Mouse (Mus musculus) limb, embryonic 11.5 days (tissue): ENCODE measurements around the gene Atp2a3. TPM values are rescaled to one million over a fixed set of nuclear protein-coding genes. Genes with fewer than 3 reads are reported as not detected.

Source experiments
- ATAC-seq: fragments of 200-750 bp; cut with Nextera tagmentation; 2 replicates; pipeline ENCODE4 v1.8.0; 2017; ENCODE audit warnings: low read depth; ENCODE audit not compliant: insufficient number of reproducible peaks, low FRiP score, low TSS enrichment
- DNase-seq: peaks from one replicate; pipeline ENCODE4 v3.0.0-alpha.2; 2015; ENCODE audit warnings: low spot score
- H3K27ac ChIP-seq: fragments of 300-500 bp; sonication (generic); replicated peaks from 2 replicates; pipeline ENCODE4 v1.5.1; 2014; ENCODE audit warnings: low read depth, mild to moderate bottlenecking, low read length
- H3K27me3 ChIP-seq: fragments of 300-500 bp; sonication (generic); 2 replicates; pipeline ENCODE4 v1.6.1; 2014; ENCODE audit warnings: mild to moderate bottlenecking, low read length, mixed read lengths; ENCODE audit not compliant: control insufficient read depth, insufficient read depth
- H3K36me3 ChIP-seq: fragments of 300-500 bp; sonication (generic); 2 replicates; pipeline ENCODE4 v1.6.1; 2014; ENCODE audit warnings: mild to moderate bottlenecking, low read length, moderate library complexity, mixed read lengths; ENCODE audit not compliant: control insufficient read depth, insufficient read depth
- H3K4me1 ChIP-seq: fragments of 300-500 bp; sonication (generic); 2 replicates; pipeline ENCODE4 v1.6.1; 2014; ENCODE audit warnings: low read length, mixed read lengths; ENCODE audit not compliant: control insufficient read depth, insufficient read depth
- H3K4me2 ChIP-seq: fragments of 300-500 bp; sonication (generic); 2 replicates; pipeline ENCODE4 v1.6.1; 2014; ENCODE audit warnings: low read depth, mild to moderate bottlenecking, moderate library complexity; ENCODE audit not compliant: severe bottlenecking
- H3K4me3 ChIP-seq: fragments of 300-500 bp; sonication (generic); 2 replicates; pipeline ENCODE4 v1.5.1; 2014; ENCODE audit warnings: low read depth, low read length
- H3K9ac ChIP-seq: fragments of 300-500 bp; sonication (generic); 2 replicates; pipeline ENCODE4 v1.6.1; 2014; ENCODE audit warnings: mild to moderate bottlenecking, low read length
- H3K9me3 ChIP-seq: fragments of 300-500 bp; sonication (generic); 2 replicates; pipeline ENCODE4 v1.6.1; 2016; ENCODE audit warnings: low read length; ENCODE audit not compliant: control insufficient read depth
- WGBS: fragments of 180-500 bp; shearing (Covaris S2); extraction: QIAGEN DNeasy Blood & Tissue Kit; methylation state at CpG from one replicate; pipeline ENCODE4 v1.1.7; 2014; 5-methylcytosine and 5-hydroxymethylcytosine counted together
- polyA plus RNA-seq: library from polyadenylated mRNA; unstranded; fragments of >200 nt; fragmentation: Nextera tagmentation; extraction: Ambion mirVana; gene quantifications from 2 replicates; pipeline ENCODE4 v1.2.1, GENCODE M21; 2014

Gene Atp2a3
- polyA plus RNA-seq, 1 experiment from 2014 or later: 0.97 TPM

GRCm38 (mm10) chr11:72952226-72952625 lies 8.7 kb upstream of the Atp2a3 start:
- ATAC-seq (no peak), DNase-seq (no peak)
- H3K4me3 ChIP-seq: no peak overlapping the region
- no peaks in the 10 kb centered on the region for H3K27me3 ChIP-seq
- peaks cover 2% of the 10 kb centered on the region; the same call in 1 of the 2 replicates for H3K9me3 ChIP-seq
- H3K4me1 ChIP-seq: no peaks in the 10 kb centered on the region
- no peak overlapping the region for H3K9ac ChIP-seq
- H3K36me3 ChIP-seq: no peaks in the 10 kb centered on the region
- H3K4me2 ChIP-seq: no peak overlapping the region
- H3K27ac ChIP-seq: no peak overlapping the region
- 68% methylated on average over 3 of the region's 3 CpGs for WGBS

DNA sequence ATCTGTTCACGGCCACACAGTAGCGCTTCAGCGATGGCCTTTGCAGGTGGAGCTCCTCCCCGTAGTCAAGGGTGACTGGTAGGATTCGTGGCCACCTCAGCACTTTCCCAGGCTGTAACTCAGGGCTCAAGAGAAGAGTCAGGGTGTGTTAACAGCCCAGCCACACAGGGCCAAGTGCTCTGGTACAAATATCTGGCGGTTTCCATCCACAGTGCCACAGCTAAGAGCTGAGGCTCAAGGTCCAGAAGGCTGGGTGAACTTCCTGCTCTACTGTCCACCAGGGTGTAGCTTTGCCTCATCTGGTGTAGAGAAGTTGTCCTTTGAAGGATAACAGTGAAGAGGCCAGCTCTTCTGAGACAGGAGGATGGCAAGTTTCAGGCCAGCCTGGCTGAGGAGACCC lies 8.3 kb upstream of the Atp2a3 start:
- H3K27ac ChIP-seq: no peak overlapping the region
- WGBS: 90% methylated on average over 6 of the region's 6 CpGs
- no peak overlapping the region for H3K9ac ChIP-seq

DNA sequence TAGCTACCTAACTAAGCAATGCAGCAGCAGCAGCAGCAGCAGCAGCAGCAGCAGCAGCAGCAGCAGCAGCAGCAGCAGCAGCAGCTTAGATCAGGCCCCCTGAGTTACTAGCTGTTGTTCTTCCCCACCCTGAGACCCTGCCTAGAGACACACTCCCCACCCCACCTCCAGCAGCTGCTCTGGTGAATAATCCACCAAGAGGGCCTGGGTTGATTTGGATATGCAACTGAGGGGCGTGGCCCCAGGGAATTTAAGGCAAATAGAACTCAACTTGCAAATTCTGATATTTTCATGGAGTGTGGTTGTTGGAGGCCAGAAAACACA lies 7.9 kb upstream of the Atp2a3 start:
- H3K9me3 ChIP-seq: peaks cover 2% of the 10 kb centered on the region; the same call in 1 of the 2 replicates
- no peaks in the 10 kb centered on the region for H3K36me3 ChIP-seq
- H3K9ac ChIP-seq: no peak overlapping the region
- H3K27ac ChIP-seq: no peak overlapping the region
- WGBS: 80% methylated on average over 1 of the region's 1 CpGs
- no peaks in the 10 kb centered on the region for H3K4me1 ChIP-seq
- DNase-seq (no peak), ATAC-seq (no peak)
- no peak overlapping the region for H3K4me2 ChIP-seq
- H3K4me3 ChIP-seq: no peak overlapping the region
- no peaks in the 10 kb centered on the region for H3K27me3 ChIP-seq

More for the DNA sequence above, 8.3 kb upstream of the Atp2a3 start:
- Histone ChIP-seq H3K27me3 (no peaks in the 10 kb centered on the region), H3K4me3 (no peak overlapping the region), H3K4me1 (no peaks in the 10 kb centered on the region), H3K36me3 (no peaks in the 10 kb centered on the region), H3K9me3 (peaks cover 2% of the 10 kb centered on the region; the same call in 1 of the 2 replicates), H3K4me2 (no peak overlapping the region)
- no peak for DNase-seq
- no peak for ATAC-seq

DNA sequence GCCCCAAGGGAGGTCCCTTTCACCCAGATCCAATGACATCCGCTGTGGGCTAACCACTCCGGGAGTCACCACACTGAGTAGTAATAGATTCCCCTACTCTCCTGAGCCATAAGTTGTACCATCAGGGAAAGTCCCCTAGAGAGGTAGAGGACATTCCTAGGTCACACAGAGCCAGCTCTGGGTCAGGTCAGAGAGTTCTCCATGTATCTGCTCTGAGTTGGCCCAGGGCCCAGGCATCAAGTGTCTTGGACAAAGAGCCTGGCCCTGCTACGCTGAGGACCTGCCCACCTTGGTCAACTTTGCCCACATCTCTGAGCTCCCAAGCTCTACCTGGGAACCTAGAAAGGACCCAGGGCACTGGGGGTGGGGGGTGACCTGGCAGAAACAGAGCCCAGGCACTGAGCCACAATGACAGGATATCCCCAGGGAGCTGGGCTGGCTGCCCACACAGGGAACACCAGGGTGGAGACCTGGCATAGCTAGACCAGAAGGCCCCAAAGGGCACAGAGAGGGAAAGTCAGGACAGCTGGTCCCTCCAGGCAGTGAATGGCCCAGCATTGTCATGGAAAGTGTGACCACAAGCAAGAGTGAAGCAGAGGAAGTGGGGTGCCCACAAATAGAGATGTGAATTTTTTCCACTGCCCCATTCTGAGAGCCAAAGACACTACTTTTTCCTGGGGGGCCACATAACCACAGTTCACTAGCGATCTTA lies 7.4 kb upstream of the Atp2a3 start:
- no peaks in the 10 kb centered on the region for H3K4me1 ChIP-seq
- no peaks in the 10 kb centered on the region for H3K36me3 ChIP-seq
- no peak for DNase-seq
- H3K4me2 ChIP-seq: no peak overlapping the region
- H3K9ac ChIP-seq: no peak overlapping the region
- H3K4me3 ChIP-seq: no peak overlapping the region
- WGBS: 88% methylated on average over 4 of the region's 4 CpGs
- peaks cover 2% of the 10 kb centered on the region; the same call in 1 of the 2 replicates for H3K9me3 ChIP-seq
- no peak overlapping the region for H3K27ac ChIP-seq
- H3K27me3 ChIP-seq: no peaks in the 10 kb centered on the region
- ATAC-seq: no peak

GRCm38 (mm10) chr11:72954216-72954615 lies 6.8 kb upstream of the Atp2a3 start:
- no peak overlapping the region for H3K27ac ChIP-seq
- H3K4me1 ChIP-seq: no peaks in the 10 kb centered on the region
- H3K27me3 ChIP-seq: peaks cover 3% of the 10 kb centered on the region
- 79% methylated on average over 4 of the region's 4 CpGs for WGBS
- no peak overlapping the region for H3K9ac ChIP-seq
- H3K36me3 ChIP-seq: no peaks in the 10 kb centered on the region
- no peak for DNase-seq
- no peak for ATAC-seq
- no peak overlapping the region for H3K4me2 ChIP-seq
- H3K4me3 ChIP-seq: no peak overlapping the region
- H3K9me3 ChIP-seq: peaks cover 2% of the 10 kb centered on the region; the same call in 1 of the 2 replicates

DNA sequence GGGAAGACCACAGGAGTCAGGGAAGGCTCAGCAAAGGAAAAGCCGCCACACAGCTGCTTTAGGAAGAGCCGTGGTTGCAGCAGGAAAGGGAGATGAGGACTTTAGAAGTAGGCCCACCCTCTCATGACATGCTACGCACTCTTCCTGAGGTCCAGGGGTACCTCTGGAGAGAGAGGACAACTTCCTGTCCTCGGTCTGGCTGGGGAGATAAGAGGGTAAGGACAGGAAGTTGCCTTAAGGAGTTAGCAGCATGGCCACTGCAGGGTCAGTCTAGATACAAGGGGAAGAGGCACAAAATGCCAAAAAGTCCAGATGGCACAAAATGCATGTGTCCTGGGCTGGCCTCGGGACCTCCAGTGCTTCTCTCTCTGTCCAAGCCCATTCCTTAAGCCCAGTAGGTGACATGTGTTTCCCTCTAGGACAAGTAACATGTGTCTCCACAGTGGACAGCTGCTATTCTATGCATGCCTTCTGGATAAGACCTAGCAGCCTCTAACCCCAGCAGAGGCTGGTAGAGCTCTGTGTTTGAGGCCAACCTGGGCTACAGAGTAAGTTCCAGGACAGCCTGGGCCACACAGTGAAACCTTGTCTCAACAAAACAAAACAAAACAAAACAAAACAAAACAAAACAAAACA lies 5.5 kb upstream of the Atp2a3 start:
- no peak overlapping the region for H3K4me3 ChIP-seq
- H3K4me2 ChIP-seq: no peak overlapping the region
- H3K27ac ChIP-seq: no peak overlapping the region
- ATAC-seq (no peak), DNase-seq (no peak)
- peaks cover under 1% of the 10 kb centered on the region; the same call in 1 of the 2 replicates for H3K9me3 ChIP-seq
- no peaks in the 10 kb centered on the region for H3K36me3 ChIP-seq
- WGBS: 76% methylated on average over 5 of the region's 5 CpGs
- H3K4me1 ChIP-seq: no peaks in the 10 kb centered on the region
- no peak overlapping the region for H3K9ac ChIP-seq
- peaks cover 15% of the 10 kb centered on the region for H3K27me3 ChIP-seq

GRCm38 (mm10) chr11:72957318-72957717 lies 3.7 kb upstream of the Atp2a3 start:
- DNase-seq: no peak
- Histone ChIP-seq H3K4me1 (peaks cover 4% of the 10 kb centered on the region; the same call in 1 of the 2 replicates), H3K9me3 (no peaks in the 10 kb centered on the region), H3K36me3 (no peaks in the 10 kb centered on the region), H3K27ac (no peak overlapping the region), H3K4me2 (no peak overlapping the region), H3K27me3 (peaks cover 32% of the 10 kb centered on the region), H3K4me3 (no peak overlapping the region), H3K9ac (no peak overlapping the region)
- 58% methylated on average over 2 of the region's 2 CpGs for WGBS
- ATAC-seq: no peak

GRCm38 (mm10) chr11:72959924-72960679 lies 867 bp upstream of the Atp2a3 start:
- H3K27me3 ChIP-seq: peaks cover 43% of the 10 kb centered on the region
- no peak overlapping the region for H3K4me2 ChIP-seq
- peaks cover 4% of the 10 kb centered on the region; the same call in 1 of the 2 replicates for H3K4me1 ChIP-seq

More at GRCm38 (mm10) chr11:72959924-72960679, 867 bp upstream of the Atp2a3 start:
- DNase-seq (no peak), ATAC-seq (no peak)
- Histone ChIP-seq H3K9ac (no peak overlapping the region), H3K9me3 (no peaks in the 10 kb centered on the region), H3K27ac (no peak overlapping the region), H3K4me3 (no peak overlapping the region), H3K36me3 (no peaks in the 10 kb centered on the region)
- 13% methylated on average over 15 of the region's 15 CpGs for WGBS
